Mouse (Mus musculus): ENCODE results near the gene Limd1.
A peak's percentile ranks its signal among the peaks of the same experiment; 100 is the strongest.

- TF ChIP-seq TCF12 (IDR thresholded peaks at IDR 0.05; ENCODE audit: low read depth, low read length), result no peak
- no peak for TF ChIP-seq MAX (IDR thresholded peaks at IDR 0.05; ENCODE audit: low read length)
- peak; percentile 59; the same call in 1 of the 2 replicates for TF ChIP-seq ZNF384 (IDR thresholded peaks at IDR 0.05; ENCODE audit: low read depth, low read length)
- TF ChIP-seq CTCF (IDR thresholded peaks at IDR 0.05 in 2 of 3, conservative IDR thresholded peaks at IDR 0.05 in 1 of 3; ENCODE audit: control insufficient read depth in 1 of 3, insufficient read depth in 1 of 3, low read depth in 2 of 3, low read length in 3 of 3, poor library complexity in 1 of 3, severe bottlenecking in 1 of 3), result no peak
- TF ChIP-seq ZMIZ1 (IDR thresholded peaks at IDR 0.05; ENCODE audit: low read depth, low read length), result no peak
- no peak for TF ChIP-seq POLR2A (IDR thresholded peaks at IDR 0.05; ENCODE audit: control insufficient read depth in 1 of 2, insufficient read depth in 1 of 2, low read depth in 1 of 2, low read length in 2 of 2, poor library complexity in 1 of 2)
- TF ChIP-seq RAD21 (IDR thresholded peaks at IDR 0.05; ENCODE audit: low read depth, low read length), result no peak
Measured at GRCm38 (mm10) chr9:123528087-123528925, 49.8 kb downstream of the Limd1 start.
